Mouse (Mus musculus) CH12F3 (cell line): ENCODE data around the gene Guca1b.

Source experiments
- in situ Hi-C: fragments of 300-500 bp; cut with MboI; formaldehyde crosslinking; loops from 2 replicates; pipeline ENCODE4 v1.14.3; 2020; ENCODE audit warnings: low sequenced_read_pairs

Guca1b gene

DNA sequence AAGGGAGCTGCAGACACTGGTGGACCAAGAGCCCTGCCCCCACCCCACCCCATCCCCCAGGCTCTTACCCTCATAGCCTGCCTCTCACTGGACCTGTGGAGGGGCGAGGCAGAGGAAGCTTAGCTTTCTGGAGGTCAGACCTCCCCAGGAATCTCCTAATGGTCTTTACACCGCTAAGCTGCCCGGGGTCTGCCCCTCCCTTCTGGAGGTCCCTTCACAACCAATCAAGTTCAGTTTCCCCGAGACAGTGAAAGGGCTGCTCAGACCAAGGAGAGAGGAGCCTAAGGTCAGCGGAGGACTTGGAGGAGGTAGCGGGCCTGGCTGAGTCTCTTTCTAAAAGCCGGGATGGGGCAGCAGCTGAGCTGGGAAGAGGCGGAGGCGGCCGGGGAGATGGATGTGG, at the start of gene Guca1b:
TSS of gene Guca1b (plus strand) at position 249 of the 400 bp plus-strand sequence.
- in situ Hi-C loops = loop anchor here (25.0 kb wide), 1 partner anchor 102 kb away; no protein-coding TSS in a partner anchor

DNA sequence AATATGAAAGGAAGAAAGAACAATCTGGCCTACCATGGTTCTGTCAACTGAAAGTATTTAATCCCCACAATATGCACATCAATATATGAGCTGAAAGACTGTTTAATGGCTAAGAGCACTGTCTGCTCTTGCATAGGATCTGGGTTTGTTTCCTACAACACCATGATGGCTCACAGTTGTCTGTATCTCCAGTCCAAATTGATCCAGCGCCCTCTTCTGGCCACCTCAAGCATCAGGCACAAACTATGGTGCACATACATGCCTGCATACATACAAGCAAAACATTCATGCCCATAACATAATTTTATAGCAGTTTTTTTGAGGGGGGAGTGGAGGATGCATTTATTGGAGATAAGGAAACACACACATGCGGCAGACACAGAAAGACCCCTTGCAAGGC, 42.1 kb upstream of the Guca1b start:
- in situ Hi-C loops = no loop called here

DNA sequence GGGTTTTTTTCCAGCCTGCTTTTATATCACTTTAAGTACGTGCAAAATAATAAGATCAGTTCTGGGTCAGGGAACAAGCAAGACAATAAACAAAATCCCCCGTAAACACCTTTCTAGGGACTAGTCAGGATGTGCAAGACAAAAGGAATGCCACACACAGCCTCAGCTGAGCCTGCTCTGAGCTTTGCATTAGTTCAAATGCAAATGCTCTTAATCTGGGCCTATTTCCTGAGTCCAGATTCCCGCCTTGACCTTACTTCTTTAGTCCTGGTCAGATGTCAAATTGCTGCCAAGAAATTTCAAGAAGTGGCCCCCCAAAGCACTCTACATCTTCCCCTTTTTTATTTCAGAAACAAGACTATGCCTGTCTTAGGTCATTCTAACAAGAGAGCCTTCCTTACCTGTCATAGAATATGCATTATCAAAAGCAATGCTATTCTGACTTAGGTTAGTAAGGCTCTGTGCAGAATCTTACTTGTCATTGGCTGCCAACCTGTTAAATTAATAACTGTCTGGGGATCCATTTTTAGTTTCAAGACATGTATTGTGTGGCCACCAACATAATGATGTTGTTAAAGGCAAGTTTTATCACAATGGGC, 35.4 kb upstream of the Guca1b start:
- in situ Hi-C loops = no loop called here

DNA sequence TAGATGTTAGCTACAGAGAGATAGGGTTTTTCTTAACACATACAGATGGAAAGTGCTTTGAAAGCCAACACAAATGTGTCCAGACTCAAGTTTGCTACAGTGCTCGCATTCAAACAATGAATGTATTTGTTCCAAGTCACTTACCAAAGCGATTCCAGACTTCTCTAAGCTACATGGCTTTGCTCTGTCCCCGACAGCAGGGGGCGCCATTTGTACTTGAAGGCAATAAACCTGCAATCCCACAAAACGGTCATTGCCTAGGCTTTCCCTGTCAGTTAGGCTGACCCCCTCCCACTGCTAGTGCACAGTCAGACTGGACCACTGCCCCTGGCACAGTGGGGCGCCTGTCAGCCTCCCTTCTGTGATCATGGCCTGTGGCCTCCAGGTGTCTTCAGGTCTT, 25.2 kb upstream of the Guca1b start:
- in situ Hi-C loops = no loop called here

DNA sequence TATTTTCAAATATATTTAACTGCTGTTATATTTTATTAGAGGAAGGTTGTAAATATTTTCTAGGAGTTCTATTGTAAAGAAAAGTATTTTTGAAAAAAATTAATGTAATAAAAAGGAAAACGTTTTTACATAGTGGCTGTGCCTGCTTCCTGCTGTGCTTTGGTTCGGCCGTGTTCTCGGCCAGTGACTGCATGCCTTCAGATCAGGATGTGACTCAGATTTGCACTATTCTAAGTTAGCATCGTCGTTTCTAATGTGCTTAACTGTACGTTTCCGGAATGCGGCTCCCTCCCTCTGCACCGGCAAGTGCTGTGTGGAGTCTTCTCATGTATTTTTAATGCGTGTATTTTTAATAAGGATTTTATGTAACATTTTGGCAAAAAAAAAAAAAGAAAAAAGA, 23.9 kb upstream of the Guca1b start:
- in situ Hi-C loops = no loop called here

DNA sequence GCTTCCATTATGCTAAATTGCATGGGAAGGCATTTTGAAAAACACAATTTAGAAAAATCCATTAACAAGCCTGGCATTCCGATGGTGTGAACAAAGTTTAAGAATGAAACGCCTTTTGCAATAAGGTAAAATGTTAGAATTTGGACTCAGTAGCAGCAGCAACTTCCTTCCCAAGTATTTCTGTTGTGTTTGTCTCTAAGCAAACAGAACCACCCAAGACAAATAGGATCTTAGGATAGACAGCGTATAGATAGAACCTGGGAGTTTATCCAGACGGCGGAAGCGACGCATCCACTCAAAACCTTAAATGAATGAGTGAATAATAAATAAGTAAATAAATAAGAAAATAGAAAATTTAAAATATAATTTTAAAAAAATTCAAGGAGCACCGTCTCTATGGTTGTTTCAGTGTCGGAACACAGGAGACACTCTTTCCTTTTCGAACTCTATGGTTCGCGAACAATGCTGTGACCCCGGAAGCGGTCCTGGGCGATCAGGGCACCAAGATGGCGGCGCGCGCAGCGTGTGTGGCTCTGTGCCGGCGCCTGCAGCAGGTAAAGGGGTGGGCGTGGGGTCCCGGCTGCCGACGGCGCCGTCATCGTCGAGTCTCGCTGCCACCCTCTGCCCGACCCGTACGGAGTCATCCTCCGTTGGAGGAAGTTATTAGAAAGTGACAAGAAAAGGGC, 16.6 kb upstream of the Guca1b start, which contains the start of gene Mrps10:
TSS of gene Mrps10 (plus strand) at position 487 of the 686 bp plus-strand sequence.
- in situ Hi-C loops = no loop called here

DNA sequence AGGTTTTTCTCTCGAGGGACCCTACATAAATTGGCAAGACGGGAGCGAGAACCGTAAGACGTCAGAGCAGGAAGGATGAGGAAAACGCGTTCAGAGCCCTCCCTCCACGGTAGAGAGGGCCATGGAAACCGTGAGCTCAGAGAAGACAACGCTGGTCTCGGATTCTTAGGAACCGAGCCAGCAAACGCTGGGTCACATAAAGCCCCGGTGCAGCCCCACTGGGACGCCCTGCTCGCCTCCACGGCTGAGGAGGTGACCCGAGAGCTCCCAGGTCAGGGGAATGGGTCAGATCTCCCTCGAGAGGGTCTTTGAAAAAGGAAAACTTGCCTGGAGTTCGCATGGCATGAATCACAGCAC, 16.1 kb upstream of the Guca1b start:
- in situ Hi-C loops = no loop called here

DNA sequence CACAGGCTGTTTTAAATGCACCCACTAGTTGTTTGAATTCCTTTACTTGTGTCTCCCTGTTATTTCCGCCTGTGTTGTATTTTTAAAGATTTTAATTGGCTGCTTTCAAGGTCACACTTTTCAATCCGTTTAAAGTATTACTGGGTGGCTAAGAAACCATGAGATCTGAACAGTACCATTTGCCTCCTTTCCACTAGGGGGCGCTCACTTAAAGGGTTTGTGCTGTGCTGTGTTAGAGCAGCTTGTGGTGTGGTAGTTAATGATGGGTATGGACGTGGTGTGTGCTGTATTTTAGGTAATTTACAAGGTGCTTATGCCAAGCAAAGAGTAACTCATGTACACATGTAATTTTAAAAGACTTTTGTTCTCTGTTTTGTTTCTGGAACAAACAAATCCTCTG, 13.7 kb upstream of the Guca1b start:
- in situ Hi-C loops = no loop called here

DNA sequence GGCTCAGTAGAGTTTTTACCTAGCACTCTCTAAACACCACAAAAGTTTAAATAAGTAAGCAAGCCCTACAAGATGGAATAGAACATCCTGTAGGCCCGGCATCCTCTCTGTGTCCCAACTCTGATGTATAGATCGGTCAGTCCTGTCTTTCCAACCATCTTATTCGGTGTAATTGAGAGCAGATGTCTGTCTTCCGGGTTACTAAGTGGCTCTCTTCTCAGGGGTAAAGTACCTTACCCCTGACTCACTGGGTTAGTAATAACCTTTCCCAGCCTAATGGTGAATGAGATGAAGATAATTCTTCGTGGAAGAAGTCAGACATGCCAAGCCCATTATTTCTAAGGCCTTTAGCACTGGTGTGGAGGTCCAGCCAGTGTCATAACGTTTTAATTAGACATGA, 11.2 kb upstream of the Guca1b start:
- in situ Hi-C loops = no loop called here

DNA sequence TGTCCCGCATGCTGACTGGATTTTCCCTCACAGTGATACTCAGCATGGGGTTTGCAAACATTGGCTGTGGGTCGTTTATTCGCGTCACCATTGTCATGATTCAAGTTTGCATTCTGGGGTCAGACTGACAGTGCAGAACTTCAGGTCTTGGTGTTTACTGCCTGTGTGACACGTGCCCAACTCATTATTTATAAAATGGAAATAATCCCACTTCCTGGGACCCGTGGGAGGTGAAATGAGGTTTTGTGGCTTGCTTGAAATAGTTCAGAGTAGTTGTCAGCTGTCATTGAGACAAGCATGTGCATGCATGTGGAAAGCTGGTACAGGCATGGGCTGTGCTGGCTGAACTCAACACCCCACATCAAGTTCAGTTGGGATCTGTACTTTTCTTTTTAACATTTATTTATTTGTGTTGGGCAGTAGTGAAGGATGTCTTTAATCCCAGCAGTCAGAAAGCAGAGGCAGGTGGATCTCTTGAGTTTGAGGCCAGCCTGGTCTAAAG, 8.4 kb upstream of the Guca1b start:
- in situ Hi-C loops = loop anchor here (25.0 kb wide), 1 partner anchor 110 kb away; no protein-coding TSS in a partner anchor

DNA sequence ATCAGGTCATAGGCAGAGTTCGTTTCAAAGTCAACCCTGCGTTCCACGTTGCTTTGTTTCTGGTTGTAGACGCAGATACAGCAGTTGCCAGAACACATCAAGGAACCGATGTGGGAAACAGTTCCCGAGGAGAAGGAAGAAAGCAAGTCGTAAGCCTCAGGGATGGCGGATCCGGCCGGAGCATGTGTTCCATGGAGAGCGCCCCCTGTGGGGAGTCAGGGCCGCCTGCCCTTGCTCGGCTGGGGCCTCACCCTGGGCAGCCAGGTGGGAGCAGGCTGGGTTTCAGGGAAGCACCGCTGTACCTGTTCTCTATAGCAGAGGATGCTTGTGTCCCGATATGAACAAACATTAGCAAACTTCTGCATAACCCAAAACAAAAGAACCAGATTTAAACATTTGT, 7.1 kb upstream of the Guca1b start:
- in situ Hi-C loops = loop anchor here (25.0 kb wide), 1 partner anchor 109 kb away; no protein-coding TSS in a partner anchor

DNA sequence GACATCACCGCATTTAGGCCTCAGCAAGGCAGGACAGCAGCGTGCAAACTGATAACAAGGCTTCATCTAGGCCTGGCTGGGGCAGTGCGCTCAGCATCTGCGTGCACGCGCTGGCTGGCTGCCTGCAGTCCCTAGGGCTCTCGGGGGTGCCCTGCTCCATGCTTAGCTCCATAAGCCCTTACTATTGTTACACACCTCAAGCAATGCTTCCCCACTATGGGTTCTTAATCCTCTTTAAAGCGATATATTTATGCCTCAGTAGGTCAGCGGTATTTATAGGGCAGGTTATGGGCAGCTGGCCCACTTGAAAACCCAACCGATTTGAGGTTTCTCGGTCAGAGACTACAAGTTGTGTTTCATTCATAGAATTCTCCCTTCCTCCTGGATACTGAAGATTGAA, 3.3 kb upstream of the Guca1b start:
- in situ Hi-C loops = loop anchor here (25.0 kb wide), 1 partner anchor 105 kb away; no protein-coding TSS in a partner anchor

DNA sequence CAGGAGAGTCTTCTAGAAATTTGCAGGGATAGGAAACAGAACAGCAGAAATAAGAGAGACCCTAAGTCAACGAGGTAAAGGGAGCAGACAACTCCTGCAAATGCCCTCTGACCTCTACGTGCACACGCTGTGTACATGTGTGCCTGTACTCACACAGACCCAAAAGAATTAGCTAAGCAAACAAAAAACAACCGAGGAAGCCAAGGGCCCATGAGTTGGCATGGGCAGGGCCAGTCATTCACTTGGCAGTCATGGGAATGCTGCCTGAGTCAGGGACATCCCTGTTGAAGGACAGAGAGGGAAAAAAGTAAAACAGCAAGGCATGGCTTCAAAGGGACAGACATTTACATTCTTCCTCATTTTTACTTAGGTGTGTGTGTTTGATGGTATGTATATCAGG, 1.9 kb upstream of the Guca1b start:
- in situ Hi-C loops = loop anchor here (25.0 kb wide), 1 partner anchor 104 kb away; no protein-coding TSS in a partner anchor

DNA sequence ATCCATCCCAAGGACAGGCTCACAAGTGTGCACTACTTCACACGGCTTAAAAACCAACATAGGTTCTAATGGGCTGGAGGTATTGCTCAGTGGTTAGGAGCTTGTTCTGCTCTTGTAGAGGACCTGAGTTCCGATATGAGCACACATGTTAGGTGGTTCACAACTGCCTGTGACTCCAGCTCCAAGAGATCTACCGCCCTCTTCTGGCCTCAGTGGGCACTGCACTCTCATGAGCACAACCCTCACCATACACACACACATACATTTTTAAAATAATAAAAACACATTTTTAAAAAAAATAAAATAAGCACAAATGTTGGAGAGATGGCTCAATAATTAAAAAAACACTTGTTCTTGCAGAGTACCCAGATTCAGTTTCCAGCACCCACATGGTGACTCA, 1.1 kb upstream of the Guca1b start:
- in situ Hi-C loops = loop anchor here (25.0 kb wide), 1 partner anchor 103 kb away; no protein-coding TSS in a partner anchor

DNA sequence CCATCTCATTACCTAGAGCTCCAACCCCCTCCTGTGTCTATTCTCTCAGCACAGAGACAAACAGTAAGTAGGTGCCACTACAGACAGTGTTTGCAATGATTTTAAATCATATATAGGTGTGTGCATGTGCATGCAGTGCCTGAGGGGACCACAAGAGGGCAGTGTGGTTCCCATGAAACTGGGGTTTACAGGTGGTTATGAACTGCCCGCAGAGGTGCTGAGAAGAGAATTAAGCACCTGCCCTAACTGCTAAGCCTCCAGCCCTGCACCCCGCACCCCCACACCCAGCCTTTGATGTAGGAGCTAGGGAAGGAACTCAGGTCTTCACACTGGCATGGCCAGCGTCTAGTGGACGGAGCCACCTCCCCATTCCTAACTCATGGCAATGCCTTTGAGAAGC, 1.5 kb downstream of the Guca1b start:
- in situ Hi-C loops = loop anchor here (25.0 kb wide), 1 partner anchor 101 kb away; no protein-coding TSS in a partner anchor

DNA sequence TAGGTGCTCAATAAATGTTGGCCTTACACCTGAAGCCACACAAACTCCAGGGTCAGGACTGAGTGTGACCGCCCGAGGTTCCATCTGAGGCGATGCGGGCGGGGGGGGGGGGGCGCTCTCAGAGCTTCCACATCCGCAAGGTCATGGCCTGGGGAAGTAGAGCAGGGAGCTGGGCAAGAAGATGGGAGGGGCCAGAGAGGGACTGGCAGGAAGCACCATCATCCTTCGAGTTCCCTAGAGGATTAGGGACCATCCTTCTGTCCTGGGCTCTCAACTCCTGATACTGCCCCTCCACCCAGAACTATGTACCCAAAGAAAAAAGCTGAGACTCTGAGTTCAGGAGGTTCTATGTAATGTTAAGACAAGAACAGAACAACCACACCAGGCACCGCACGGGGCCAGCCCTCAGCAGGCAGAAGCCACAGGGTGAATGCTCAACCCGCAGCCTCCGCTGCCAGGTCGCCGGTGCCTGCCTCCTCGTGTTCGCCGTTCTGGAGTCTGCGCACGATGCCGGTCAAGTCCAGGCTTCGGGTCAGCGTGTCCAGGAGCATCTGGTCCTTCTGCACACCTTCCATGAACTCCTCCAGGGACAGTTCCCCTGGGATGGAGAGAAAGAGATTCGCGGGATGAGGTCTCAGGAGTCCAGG, 9.2 kb downstream of the Guca1b start:
- in situ Hi-C loops = loop anchor here (25.0 kb wide), 1 partner anchor 93 kb away; no protein-coding TSS in a partner anchor

DNA sequence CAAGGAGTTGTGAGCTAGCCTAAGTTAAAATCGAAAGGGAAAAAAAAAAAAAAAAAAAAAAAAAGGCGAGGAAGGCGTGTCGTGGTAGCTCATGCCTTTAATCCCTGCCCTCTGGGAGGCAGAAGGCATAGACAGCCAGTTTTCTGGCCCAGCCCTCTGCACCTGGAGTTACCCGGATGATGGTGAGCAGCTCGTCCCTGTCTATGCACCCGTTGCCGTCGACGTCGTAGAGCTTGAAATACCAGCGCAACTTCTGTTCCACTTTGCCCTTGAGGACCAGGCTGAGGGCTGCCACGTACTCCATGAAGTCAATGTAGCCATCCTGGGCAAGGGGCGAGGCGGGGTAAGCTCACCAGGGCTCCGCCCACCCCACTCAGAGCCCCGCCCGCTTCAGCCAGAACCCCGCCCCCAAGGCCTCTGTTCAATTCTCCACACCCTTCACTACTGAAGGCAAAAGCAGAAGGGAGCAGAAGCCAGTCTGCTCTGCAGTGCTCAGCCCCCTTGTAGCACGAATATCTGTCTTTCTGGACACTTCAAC, 10.3 kb downstream of the Guca1b start:
- in situ Hi-C loops = loop anchor here (25.0 kb wide), 1 partner anchor 92 kb away; no protein-coding TSS in a partner anchor

DNA sequence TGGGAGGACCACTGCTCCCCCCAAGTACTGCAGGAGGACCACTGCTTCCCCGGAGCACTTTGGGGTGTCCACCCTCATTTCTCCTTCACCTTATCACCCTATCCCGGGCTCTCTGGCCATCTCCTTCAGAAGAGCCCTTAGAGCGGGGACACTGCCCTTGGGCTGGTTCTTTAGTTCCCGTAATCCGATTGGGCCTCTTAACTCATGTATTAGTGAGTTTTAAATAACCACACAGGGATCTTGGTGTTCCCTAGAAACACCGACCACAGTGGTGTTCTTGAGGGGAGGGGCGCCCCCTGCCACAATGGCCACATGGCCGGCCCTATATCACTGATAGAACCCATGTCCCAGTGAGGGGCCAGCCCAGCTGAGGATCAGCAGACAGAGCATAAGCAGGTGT, 13.9 kb downstream of the Guca1b start:
- in situ Hi-C loops = loop anchor here (25.0 kb wide), 1 partner anchor 88 kb away; no protein-coding TSS in a partner anchor

DNA sequence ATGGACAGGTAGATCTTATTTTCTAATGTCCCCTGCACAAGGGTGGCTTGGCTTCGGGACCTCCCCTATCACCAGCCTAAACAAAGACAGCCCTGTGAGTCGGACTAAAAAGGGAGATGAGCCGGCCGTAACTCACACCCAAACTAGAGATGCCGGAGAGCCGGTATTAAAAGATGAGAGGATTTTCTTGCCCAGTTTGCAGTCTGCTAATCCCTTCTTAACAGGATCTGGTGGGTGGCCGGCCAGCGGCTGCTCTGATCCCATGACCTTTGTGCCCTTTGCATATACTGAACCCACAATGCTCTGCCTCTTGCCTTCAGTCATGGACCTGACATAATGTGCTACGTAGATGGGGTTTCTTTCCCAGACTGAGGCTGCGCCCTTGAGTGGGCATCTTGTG, 15.3 kb downstream of the Guca1b start, which contains the start of gene Guca1a:
TSS of gene Guca1a (minus strand) at position 134 of the 400 bp plus-strand sequence.
- in situ Hi-C loops = no loop called here

DNA sequence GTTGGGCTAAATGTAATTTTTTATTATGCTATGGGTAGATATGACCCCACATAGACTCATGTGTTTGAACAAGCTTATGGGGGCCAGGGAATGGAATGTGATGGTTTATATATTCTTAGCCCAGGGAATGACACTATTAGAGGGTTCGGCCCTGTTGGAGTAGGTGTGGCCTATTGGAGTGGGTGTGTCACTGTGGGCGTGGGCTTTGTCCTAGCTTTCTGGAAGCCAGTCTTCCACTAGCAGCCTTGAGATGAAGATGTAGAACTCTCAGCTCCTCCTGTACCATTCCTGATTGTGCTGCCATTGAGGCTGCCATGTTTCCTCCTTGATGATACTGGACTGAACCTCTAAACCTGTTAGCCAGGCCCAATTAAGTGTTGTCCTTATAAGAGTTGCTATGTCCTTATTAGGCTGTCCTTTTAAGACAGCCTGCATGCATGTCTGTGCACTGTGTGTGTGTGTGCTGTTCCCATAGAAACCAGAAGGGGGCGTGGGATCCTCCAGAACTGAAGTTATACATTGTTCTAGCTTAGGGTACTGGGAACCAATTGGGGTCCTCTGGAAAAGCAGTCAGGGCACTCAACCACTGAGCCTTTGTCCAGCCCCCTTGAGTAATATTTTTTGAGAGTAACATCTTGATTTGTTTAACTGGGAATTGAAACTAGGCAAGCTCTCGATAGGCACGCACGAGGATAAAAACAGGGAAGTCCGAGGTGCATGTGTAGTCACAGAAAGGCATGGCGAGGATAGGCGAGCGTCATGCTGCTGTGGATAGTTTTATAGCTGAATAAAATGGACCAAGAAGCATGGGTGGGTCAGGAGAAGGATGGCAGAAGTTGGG, 22.7 kb downstream of the Guca1b start:
- in situ Hi-C loops = no loop called here
